ENCODE assay signal across 21 mouse cellular contexts in the genomic region with DNA sequence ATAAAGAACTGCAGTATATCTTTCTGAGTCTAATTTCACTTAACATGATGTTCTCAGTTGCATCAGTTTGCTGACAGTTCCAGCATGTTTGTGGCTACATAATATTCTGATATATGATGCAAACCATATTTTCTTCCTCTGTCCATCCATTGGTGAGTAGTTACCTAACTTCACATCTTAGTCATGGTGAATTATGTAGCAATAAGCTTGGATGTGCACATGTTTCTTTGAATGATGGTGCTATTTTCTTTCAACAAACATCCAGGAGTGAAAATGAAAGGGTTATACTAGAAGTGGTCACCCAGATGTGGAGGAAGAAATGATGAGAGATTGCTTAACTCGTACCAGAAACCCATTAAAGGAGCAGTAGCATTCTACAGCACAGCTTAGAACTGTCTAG. TPM values are rescaled to one million over a fixed set of nuclear protein-coding genes. Genes with fewer than 3 reads are reported as not detected.
DNase-seq lines count a peak whose midpoint lies in the region; ATAC-seq lines count a peak whose summit lies in the region.
"Had no signal": no experiment of that assay in that cellular context is flagged by ENCODE, and none has a peak within 500 bp of the region (broad histone marks: within the 10 kb centered on the region; RNA-seq: fewer than 3 reads in every experiment).

No protein-coding gene starts in this region.

- 0 out of 2 replicates have a peak, but pooled peaks have one; percentile 32 for ATAC-seq in common myeloid progenitor, adult 5-6 weeks (replicated peaks; ENCODE audit: low read depth, poor library complexity, severe bottlenecking)
- ATAC-seq in megakaryocyte progenitor cell, adult 5-6 weeks (replicated peaks; ENCODE audit: poor library complexity), result peak; percentile 73
- ATAC-seq: forebrain, embryonic 16.5 days; hindbrain, embryonic 16.5 days had no signal

- peak; percentile 69 for DNase-seq in 416B (ENCODE audit: low read depth)
- DNase-seq in heart, postnatal 10 days, result no peak
- DNase-seq in urinary bladder, postnatal 4 days (ENCODE audit: low spot score in 2 of 2), result no peak
- no peak for DNase-seq in right cerebral cortex, postnatal 10 days (ENCODE audit: low spot score in 2 of 2)
- DNase-seq: adrenal gland, adult 2 months; adrenal gland, postnatal 14 days; B cell, adult 2 months; cerebellum, adult 11 months; cerebellum, adult 2 months; cerebellum, adult 9-11 months; cerebellum, postnatal 25 days; embryo, embryonic 11 days; gastrocnemius, postnatal 10 days; gastrocnemius, postnatal 36 days; heart, adult 11 months; heart, postnatal 36 days had no signal

- intact Hi-C loops in heart, postnatal 10 days (cut with DNase I), result loop anchor here (5.0 kb wide), 1 partner anchor 32 kb away; no protein-coding TSS in a partner anchor

RNA-seq across cellular contexts. Expression of gene Plod2, which starts 37.1 kb away (rescaled TPM):
- total RNA-seq in common myeloid progenitor, adult 5-6 weeks (2017), result 4.6 and 5.3 TPM in 2 replicates
- total RNA-seq in megakaryocyte progenitor cell, adult 5-6 weeks (2015), result 0.56 and 1.4 TPM in 2 replicates
- 1.3 and 2.0 TPM in 2 replicates for total RNA-seq in megakaryocyte progenitor cell, adult 5-6 weeks (2017)
- total RNA-seq in heart, postnatal 10 days (2021), result 10 to 100 TPM; 22.8 to 23.9 TPM
- total RNA-seq: CH12.LX had no signal

RNA-seq across cellular contexts. Expression of gene Plscr4, which starts 47.7 kb away (rescaled TPM):
- 1.2 and 2.8 TPM in 2 replicates for total RNA-seq in common myeloid progenitor, adult 5-6 weeks (2017)
- total RNA-seq in megakaryocyte progenitor cell, adult 5-6 weeks (2015), result 0.71 and 1.6 TPM in 2 replicates
- 0.42 and 0.88 TPM in 2 replicates for total RNA-seq in megakaryocyte progenitor cell, adult 5-6 weeks (2017)
- total RNA-seq in heart, postnatal 10 days (2021), result 10 to 100 TPM; 13.8 to 15.9 TPM
- total RNA-seq: CH12.LX had no signal
